Mouse (Mus musculus) neutrophil, adult 5-6 weeks (primary cell): ENCODE results near the gene Nodal. TPM values are rescaled to one million over a fixed set of nuclear protein-coding genes. Genes with fewer than 3 reads are reported as not detected.

Experiments
- ATAC-seq: fragments of 151-379, 151-347 bp; 2 replicates; pipeline ENCODE4 v1.8.0; 2017; ENCODE audit warnings: mild to moderate bottlenecking, moderate TSS enrichment; ENCODE audit not compliant: insufficient number of reproducible peaks, poor library complexity, low FRiP score, severe bottlenecking; ENCODE audit errors: extremely low read depth
- total RNA-seq: library from RNA; stranded (forward); fragments of 200-1000 nt; gene quantifications from 2 replicates; pipeline ENCODE4 v1.2.3, GENCODE M21; 2017

Gene Nodal
- not detected in 2 replicates for total RNA-seq

DNA sequence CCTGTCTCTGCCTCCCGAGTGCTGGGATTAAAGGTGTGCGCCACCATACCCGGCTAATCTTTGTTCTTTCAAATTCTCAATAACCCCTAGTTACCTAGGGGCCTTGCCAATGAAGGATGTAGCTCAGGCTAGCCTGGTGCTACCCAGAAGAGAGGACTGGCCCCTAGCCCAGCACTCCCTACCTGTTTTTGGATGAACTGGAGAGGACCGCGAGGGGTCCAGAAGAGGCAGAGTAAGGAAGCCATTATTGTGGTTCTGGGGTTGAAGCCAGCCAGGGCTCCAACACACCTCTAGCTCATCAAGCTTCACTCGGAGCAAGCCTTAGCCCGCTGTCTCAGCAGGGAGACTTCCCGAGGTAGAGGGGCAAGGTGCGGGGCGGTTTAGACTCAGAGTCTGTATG is at the start of gene Nodal:
TSS of gene Nodal (plus strand) at position 301 of the 400 bp plus-strand sequence.
- no peak for ATAC-seq

- no peak for ATAC-seq
Measured at GRCm38 (mm10) chr10:61369755-61370154, 48.0 kb upstream of the Nodal start.

GRCm38 (mm10) chr10:61370273-61370979 is 47.3 kb upstream of the Nodal start:
- no peak for ATAC-seq

- no peak for ATAC-seq
Measured at GRCm38 (mm10) chr10:61371884-61372584, 45.7 kb upstream of the Nodal start.

DNA sequence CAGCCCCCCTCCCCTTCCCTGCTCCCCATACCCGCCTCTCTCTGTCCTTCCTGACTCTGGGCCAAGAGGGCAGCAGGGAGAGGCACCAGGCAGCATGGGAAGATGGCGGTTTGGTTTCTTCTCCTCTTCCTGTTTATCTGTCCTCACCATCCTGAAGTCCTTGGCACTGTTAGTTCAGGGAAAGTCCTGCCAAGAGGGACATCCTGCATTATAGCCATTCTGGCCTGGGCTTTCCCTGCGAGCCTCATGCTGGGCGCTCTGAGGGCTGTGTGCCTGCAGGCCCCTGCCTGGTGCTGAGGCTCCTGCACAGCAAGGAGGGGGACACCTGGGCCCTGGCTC is 45.2 kb upstream of the Nodal start:
- no peak for ATAC-seq

- ATAC-seq, result no peak
Measured at GRCm38 (mm10) chr10:61374076-61374475, 43.7 kb upstream of the Nodal start.

GRCm38 (mm10) chr10:61374771-61375481 is 42.8 kb upstream of the Nodal start:
- no peak; the same call in 1 of the 2 replicates for ATAC-seq

DNA sequence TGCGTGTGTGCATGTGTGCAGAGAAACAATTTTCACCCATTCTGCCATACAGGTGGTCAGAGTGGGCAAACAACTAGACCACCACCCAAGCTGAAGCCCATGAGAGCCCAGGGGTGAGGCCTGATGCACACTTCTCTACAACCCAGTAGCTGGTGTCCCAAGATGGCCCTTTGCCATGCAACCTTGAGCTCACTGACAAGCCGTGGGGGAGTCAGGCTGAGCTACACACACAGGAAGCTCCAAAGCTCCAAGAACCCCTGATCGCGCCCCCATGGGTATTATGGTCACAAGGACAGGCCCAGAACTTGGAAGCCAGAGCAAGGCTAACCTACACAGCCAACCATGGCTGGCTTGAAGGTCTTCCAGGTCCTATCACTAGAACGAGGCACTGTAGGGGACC is 39.7 kb upstream of the Nodal start:
- ATAC-seq, result no peak

DNA sequence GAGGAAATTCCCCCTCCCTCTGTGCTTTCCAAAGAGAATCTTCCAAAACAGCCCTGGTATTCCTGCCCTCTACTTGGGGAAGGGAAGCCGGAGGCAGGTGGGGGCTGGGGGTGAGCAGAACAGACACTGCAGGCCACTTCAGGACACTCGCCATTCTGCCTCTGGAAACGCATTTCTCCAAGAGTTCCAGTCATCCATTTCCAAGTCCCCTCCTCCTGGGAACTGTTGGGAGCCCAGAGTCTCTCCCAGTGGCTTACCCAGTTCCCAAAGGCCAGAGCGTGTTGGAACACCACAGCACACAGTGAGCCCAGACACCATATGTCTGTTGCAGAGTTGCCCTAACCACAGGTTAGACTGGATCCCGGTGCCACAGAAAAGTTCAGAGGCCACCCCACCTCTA is 39.1 kb upstream of the Nodal start:
- ATAC-seq, result no peak

DNA sequence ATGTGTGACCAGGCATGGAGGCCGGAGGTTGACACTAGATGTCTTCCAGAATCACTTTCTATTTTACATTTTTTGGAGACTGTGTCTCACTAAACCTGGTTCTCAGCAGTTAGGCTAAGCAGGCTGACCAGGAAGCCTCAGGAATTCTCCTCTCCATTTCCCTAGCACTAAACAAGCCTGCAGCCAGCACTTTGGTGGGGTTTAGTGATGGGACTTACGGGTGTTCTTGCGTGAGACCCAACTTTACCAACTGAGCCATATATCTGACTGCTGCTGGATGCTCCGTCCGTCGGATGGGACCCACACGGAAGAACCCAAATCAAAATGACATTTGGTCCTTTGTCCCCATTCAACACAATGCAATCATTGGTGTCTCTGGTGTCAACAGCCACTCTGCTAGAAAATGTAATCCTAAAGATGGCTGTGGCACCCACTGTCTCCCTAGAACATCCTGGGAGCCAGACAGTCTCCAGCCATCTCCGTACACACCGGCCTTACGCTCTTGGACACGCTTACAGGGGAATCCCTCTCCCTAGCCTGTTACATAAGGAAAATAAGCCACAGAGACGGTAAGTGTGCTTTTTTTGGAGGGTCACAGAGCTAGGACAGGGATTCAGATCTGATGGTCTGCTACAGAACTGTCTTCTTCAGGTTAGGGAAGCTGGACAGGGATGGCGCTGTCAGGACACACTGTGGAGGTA is 38.3 kb upstream of the Nodal start:
- no peak for ATAC-seq

GRCm38 (mm10) chr10:61380186-61380585 is 37.6 kb upstream of the Nodal start:
- no peak for ATAC-seq

DNA sequence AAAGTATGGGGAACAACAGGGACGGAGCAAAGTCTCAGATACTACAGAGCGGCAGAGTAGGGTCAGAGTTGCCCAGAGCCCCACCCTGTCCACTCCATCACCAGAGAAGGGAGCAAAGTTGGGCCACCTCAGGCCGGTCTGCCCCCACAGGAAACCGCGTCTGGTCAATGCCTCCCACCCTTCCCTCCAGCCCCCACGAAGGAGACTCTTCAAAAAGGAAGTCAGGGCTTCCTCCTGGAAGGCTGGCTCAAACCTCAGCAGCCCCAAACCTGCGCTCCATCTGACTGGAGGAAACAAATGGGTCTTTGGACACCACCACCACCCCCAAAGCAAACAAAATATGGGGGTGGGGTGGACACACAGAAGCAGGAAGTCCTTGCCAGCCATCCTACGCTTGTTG is 35.9 kb upstream of the Nodal start:
- no peak for ATAC-seq

GRCm38 (mm10) chr10:61382281-61382731 is 35.5 kb upstream of the Nodal start:
- no peak for ATAC-seq

DNA sequence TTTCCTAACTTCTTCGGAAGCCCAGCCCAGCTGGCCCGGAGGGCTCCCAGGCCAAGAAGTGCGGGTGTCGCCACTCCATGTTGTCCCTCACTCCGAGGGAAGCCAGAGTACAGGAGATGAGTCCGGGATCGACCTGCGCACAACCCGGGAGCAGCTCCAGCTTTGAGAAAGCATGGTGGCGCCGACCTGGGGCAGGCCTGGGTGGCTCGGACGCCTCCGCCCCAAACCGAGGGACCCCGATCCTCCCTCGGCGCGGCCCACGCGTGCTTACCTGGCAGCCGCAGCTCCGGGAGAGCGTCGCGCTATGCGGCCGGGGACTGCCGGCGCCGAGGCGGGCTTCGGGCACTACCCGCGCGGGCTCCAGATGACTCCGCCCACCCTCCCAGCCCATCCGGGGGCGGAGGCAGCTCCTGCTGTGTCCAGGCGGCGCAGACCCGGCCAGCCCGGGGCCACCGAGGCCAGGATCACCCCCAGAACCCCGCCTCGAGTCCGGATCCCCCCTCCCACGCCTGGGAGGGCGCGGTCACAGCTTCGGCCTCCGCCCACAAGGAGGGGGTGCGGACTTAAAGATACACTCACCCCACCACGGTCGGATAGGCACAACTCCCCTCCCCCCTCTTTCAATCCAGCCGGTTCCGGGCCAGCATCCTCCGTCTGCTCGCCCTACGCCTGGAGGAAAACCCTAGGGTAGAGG is 34.6 kb upstream of the Nodal start, which contains the start of gene Pald1:
TSS of gene Pald1 (minus strand) at position 510 of the 694 bp plus-strand sequence.
- no peak for ATAC-seq

DNA sequence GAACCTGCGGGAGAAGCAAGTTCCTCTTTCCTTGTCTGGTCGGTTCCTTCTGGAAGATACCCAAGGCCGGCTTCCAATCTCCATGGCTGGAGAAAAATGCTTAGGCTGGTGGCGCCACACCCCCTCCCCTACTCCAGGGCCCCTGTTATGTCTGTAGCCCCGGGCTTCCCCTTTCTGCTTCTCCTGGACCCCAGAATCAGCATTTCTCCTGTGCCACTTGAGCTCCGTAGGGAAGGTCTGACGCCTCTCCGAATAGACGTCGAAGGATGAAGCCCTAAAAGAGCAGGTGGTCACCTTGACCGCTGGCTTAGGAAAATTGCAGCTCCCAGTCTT is 34.1 kb upstream of the Nodal start:
- no peak for ATAC-seq

DNA sequence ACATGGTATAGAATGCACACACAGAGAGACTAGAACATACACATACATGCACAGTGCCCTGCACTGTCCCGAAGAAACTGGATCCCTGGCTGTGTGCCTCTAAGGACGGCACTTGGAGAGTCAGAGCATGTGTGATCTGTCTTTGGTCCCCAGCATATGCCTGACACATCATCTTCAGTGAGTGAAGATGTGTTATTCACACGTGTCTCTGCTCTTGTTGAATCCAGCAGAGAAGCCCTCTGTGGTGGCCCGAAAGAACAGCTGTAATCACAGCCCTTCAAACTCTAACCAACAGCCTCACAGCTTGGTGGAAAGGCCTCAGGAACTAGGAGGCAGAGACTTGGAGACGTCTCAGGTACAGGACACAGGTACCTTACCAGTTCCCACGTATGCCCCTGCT is 32.6 kb upstream of the Nodal start:
- ATAC-seq, result no peak

DNA sequence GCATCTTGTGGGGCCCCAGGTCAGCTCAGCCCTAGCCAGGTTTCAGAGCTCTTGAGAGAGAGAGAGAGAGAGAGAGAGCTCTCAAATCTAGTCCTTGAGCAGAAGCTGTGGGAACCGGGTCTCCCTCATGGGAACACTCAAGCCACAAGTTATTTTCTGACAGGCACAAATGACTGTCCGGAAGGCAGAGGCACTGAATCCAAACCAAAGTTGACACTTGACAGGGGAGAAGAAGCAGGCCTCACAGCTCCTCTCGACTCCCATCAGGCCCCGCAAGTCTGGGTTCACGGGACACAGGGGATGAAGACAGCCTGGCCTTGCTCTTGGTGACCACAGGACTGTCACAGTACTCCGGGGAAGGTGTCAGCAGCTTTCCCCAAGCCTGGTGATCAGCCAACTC is 31.5 kb upstream of the Nodal start:
- ATAC-seq, result no peak

DNA sequence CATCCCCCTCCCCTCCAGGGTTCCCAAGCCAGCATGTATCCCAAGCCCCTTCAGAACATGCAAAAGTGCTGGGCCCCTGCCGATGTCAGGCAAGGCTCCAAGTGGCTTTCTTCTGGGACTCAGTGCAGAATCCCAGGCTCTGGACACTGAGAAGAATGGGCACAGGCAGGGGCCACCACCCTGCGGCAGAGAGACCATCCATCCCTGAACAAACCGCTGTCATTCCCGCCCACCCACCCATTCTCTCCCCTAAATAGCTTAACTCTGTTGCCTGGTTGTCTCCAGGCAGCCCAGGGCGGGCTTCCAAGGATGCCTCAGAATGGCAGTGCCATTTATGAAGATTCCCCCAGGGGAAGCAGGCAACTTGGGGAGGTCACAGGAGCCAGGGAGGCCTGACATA is 28.8 kb upstream of the Nodal start:
- no peak for ATAC-seq

DNA sequence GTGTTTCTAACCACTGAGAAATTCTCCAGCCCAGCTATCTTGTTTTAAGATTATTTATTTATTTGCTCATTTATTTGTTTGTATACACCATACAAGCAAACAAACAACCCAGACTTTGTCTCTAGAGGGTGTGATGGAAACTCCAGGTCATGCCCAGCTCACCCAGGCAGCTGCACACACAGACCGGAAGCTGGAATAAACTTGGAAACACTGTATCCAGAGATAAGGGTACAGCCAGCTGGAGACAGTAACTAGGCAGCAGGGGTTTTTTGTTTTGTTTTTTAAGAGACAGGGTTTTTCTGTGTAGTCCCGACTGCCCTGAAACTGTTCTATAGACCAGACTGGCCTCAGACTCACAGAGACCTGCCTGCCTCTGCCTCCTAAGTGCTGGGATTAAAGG is 27.6 kb upstream of the Nodal start:
- ATAC-seq, result no peak
